Mouse (Mus musculus): Measurements from ENCODE around the gene Ephb2.

Gene Ephb2

DNA sequence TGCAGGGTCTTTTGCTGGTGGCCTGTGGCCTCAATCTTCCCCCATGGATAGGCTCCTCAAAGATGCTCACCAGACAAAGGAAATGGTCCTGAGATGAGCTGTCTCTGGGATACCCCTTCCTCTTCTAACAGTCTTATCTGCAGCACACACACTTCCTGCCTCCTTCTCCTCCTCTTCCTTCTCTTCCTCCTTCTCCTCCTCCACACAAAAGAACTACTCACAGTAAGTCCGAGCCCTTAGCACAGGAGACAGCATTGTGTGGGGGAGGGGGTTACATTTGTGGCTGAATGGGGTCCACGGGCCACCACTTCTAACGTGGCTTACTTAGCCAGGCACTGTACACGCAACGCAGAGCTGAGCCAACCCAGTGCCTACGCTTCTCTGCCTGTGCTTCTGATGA is 182.8 kb downstream of the Ephb2 start:
- no peak for DNase-seq (ENCODE audit: low read depth, low spot score)

DNA sequence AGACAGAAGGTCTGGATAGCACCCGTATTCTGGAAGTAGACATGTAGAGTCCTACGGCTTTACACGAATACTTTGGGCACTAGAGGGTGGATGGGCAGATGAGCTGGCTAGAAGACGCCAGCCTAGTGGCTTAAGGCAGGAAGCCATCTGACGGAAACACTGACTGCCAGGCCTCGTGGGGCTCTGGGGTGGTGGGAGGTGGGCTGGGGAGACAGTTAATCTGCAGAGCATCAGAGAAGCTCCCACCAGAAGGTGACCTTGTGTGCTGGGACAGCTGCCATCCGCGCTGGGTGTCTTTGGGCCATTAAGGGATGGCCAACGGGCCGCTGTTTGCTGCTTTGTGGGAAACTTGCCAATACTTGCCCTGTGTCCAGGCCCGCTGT is 183.3 kb downstream of the Ephb2 start:
- DNase-seq (ENCODE audit: low read depth, low spot score) = no peak

DNA sequence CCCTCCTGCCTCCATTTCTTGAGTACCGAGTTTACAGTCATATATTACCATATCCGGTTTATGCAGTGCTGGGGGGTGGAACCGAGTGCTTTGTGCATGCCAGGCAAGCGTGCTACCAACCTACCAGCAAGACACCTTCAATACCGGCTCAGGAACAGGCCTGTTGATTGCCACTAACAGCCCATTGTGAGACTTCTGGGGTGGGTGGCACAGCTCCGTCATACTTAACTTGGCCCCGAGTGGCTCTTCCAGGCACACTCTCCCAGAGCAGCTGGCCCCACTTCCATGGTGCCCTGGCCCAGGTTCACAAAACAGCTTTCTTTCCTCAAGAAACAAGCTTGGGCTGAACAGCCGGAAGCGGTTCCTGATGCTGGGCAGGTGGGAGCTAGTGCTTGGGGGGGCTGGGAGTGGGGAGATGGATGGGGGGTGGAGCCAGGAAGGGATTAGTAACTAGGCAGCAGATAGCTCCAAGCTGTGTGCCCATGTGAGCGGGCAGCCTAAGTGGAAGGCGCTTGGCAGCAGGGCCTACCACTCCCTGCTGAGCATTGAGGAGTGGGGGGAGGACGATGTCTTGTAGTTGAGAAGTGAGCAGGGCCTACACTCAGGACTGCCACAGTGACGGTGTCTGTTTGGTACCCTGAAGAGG is 183.8 kb downstream of the Ephb2 start:
- DNase-seq (ENCODE audit: low read depth, low spot score) = no peak

DNA sequence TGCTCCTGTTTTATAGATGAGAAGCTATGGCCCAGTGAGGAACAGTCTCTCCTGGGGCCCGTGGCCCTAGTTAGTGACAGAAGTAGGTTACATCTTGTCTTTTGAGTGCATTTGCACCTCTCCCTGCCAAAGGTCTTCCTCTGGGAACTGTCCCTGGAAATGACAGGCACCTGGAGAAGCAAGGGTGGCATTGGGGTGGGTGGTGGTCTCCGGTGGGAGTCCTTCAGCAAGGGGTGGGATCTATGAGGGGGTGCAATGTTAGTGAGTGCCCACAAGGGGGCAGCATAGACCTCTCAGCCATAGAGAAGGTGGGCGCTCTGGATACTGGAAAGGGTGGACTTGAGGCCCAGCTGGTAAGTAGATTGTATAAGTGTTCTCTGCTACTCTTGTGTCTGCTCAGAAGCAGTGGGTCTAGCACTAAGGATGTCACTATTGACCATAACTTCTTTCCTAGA is 184.4 kb downstream of the Ephb2 start:
- peak; percentile 27 for DNase-seq (ENCODE audit: low read depth, low spot score)

DNA sequence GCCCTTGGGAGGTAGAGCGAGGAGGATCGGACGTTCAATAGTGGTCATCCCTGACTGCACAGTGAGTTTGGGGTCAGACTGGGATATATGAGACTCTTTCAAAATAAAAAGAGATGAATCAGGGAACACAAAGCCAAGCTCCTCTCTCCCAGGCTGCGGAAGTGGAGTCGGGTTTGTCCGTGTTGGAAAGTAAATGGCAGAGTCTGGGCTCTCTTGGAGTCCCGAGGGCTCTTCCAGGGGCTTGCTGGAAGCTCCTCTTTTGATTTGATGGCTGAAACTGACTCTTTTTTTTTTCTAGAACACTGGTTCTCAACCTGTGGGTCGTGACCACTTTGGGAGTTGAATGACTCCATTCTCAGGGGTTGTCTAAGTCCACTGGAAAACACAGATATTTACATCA is 185.5 kb downstream of the Ephb2 start:
- no peak for DNase-seq (ENCODE audit: low read depth, low spot score)

DNA sequence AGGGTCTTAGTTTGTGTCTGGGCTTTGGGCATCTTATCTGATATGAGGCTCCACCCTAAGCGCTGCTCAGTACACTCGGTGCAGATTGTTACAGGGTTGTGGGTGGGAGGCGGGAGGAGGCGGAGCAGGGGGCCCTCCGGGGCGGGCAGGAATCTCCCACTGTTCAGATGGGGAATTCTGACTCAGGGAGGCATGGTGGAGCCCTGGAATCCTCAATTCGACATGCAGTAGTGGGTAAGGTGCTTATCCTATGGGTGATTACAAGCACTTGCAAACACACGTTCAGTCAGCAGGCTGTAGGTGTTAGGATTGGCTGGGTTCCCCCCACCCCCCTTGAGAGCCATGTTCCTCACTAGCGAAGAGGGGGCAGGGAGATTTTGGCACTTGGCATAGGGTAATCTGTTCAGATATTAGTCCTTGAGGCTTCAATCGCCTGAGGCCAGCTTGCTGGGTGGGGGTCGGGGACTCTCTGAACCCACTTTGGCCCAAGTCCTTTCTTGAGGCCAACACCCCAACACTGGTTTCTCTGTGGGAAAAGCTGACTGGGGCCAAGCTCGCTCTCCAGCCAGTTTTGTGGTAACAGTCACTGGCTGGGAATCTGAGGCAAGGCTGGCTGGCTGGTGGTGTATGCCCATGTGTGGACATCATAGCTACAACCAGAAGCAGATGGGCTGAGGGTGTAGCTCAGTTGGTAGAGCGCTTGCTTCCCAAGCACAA is 186.2 kb downstream of the Ephb2 start:
- no peak for DNase-seq (ENCODE audit: low read depth, low spot score)

DNA sequence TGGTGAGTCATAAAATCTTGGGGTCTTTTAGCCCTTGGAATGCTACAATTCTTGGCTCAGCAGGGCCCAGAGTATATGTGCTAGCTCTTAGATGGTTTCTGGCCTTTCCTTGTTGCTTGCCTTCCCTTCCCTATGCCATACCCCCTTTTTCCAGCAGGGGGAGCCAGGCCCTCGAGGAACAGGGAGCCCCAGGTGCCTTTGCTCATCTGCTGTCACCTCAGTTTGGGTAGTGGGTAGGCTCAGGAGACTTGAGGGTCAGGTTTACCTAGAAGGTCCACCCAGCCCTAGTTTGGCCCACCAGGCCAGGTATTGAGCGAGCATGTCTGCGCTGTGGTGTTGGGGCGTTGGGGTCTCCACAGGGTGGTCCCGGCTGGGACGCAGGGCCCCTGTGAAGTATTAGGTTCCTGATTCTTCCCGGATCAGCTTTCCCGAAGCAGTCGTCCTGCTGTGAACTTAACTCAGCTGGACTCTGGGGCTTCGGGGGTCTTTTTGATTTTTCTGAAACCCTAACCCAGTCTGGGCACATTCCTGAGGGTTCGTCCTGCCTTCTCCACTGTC is 186.8 kb downstream of the Ephb2 start:
- DNase-seq (ENCODE audit: low read depth, low spot score) = peak; percentile 64

DNA sequence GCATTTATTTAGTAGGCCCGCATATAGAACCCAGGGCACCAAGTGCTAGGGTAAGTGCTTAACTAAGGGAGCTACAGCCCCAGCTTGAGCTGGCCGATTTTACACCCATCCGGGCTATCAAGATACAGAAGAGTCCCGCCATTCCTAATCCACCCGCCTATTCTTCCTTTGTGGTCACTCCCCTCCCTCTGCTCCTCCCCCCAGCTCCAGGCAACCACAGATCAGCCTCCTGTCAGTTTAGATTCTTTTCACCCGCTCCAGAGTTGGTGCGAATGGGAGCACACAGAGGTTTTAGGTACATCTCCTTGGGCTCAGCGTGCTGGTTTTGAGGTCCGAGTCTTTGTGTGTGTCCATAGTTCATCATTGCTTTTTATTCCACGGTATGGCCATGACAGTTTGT is 196.9 kb downstream of the Ephb2 start:
- no peak for DNase-seq (ENCODE audit: low read depth, low spot score)

DNA sequence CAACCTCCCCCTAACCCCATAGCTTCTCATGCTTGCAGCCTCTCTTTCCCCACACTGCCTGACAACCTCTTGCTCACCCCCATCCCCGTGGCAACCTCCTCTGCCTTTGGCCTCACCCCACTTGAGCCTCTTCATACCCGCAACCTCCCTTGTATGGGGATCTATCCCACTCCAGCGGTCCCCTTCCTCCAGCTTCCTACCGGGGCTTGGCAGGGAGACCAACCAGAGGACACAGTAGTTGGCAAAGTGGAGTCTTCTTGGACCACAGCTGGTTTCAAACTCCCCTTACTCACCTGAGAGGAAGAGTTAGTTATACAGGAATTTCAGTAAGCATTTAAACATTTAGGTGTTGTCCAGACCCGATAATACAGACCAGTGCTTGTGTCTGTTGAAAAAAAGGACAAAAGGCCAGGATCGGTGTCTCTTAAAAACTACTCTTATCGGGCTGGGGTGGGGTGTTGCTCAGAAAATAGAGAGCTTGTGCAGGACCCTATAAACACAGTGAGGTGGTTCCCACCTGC is 197.5 kb downstream of the Ephb2 start:
- DNase-seq (ENCODE audit: low read depth, low spot score) = no peak

DNA sequence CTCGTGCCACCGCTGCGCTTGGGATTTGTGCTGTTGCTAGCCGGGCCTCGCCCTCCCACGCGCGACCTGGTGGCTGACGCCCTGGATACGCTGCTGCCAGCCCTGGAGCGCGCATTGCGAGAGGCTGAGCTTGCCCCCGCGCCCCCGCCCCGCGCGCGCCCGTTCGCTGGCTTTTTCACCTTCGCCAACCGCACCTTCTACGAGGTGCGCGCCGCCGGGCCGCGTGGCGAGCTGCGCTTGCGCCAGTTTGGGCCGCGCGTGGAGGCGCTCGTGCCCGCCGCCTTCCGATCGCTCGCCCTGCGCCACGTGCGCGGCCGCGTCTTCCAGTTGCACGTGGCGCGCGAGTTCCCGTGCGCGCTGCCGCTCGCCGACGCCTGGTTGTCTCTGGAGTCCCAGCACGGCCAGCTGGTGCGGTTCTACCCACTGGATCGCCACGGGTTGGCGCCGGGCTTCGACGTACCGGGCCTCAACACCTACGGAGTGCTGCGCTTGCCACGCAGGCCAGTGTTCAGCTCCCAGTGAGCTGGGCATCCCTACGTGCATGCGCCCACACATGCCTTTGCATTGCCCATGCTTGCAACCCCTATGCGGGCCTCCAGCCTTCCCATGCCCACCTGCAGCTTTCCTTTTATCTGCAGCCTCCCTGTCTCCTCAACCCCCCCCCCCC is 198.1 kb downstream of the Ephb2 start:
- DNase-seq (ENCODE audit: low read depth, low spot score) = peak; percentile 46

DNA sequence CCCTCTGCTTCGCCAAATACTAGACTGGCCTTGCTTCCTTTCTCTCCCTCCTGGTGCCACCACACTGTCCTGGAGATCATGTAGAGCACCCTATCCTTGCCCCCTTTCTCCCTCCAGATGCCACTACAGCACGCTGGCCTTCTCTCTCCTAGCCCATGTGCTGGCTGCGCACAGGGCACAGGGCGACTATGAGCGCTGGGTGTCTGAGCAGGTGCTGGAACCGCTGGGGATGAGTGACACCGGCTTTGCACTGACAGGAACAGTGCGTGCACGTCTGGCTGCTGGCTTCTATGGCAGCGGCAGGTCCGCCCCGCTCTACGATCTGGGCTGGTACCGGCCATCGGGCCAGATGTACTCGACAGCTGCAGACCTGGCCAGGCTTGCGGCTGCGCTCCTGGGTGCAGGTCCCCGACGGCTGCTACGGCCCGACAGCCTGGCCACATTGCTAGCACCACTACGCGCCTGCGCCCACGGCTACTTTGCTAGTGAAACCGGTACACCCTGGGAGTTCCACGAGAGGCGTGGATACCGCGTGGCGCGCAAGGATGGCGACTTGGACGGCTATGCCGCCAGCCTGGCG is 198.7 kb downstream of the Ephb2 start:
- DNase-seq (ENCODE audit: low read depth, low spot score) = no peak

DNA sequence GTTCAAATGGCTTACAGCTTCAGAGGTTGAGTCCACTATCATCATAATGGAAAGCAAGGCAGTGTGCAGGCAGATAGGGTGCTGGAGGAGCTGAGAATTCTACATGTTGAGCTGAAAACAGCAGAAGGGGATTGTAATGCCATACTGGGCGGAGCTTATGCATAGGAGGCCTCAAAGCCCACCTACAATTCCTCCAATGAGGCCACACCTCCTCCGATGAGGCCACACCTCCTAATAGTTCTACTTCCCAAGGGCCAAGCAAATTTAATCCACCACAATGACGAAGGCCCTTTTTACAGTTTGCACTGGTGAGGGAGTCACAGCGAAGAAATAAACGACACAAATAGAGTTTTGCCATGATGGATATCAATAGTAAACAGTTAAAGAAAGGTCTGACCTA is 199.3 kb downstream of the Ephb2 start:
- no peak for DNase-seq (ENCODE audit: low read depth, low spot score)

DNA sequence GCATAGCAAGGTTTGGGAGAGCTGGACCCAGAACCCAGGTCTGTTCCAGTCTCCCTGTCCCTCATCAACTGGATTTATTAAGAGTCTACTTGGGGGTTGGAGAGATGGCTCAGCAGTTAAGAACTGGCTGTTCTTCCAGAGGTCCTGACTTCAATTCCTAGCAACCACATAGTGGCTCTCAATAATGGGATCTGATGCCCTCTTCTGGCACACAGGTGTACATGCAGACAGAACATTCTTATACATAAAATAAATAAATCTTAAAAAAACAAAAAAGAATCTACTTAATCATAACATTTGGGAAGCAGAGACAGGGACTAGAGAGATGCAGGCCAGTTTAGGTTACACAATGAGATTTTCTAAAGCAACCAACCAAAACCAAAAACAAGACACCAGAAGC is 199.8 kb downstream of the Ephb2 start:
- no peak for DNase-seq (ENCODE audit: low read depth, low spot score)

DNA sequence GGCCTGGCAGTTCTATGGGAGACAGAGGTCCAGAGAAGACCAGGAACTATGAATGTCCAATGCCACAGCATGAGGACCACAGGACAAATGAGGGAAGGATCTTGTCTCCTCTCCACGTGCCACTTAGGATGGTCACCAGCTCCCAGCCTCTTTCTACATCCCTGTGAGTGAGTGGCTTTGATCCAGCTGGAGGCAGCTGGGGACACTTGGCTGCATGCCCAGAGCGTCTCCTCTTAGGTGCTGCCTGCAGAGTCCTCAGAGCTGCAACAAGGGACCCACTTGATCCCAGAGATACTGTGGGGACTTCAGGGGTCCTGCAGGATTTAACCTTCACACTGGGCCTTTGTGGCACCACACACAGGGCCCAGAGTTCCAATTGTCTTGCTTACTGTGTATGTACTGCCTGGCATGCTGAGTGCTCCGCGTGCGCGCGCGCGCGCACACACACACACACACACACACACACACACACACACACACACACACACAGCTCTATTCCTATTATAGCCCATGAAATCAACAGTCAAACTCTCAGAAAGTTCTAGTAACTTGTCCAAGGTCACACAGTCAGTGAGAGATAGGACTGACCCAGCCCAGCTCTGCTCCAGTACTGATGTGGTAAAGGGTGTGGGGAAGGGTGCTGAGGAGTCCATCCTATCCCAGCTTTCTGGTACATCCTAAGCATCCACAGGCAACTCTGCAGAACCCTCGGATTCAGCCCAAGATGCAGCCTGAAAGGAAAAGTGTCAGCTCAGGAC is 204.4 kb downstream of the Ephb2 start:
- DNase-seq (ENCODE audit: low read depth, low spot score) = no peak

DNA sequence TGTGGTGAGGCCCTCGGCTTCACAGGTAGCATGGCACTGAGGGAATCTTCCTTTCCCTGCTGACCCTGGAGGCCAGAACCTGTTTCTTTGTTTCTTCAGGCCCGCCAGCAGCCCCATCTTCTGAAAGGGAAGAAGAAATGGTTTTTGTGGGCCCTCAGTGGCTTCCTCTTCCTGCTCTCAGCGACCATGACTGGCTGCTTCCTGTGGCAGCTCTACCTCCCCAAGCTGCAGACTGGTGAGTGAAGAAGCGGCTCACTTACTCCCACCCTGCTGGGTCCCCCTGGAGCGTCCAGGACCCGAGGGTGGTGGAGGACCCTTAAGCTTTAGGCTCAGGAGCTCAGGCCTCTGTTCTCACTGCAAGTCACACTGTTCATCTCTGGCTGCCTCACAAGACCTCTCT is 209.2 kb downstream of the Ephb2 start:
- DNase-seq (ENCODE audit: low read depth, low spot score) = peak; percentile 42

DNA sequence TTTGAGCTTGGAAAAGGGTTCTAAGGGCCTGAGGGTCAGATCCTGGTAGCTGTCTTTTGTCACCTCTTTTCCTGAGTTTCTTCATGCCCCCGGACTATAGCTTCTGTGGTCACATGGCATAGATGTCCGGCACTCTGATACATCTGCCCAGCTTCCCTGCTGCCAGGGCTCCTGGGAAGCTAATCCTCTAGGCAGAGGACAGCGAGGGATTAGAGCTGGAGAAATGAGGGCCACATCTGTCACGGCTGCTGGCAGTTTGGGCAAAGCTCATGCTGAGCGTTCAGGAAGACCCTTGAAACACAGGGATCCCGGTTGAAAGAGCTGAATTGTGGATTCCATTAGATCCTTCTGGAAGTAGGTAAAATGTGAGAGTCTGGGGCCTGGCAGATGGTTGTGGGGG is 213.4 kb downstream of the Ephb2 start, which contains the start of gene Lactbl1:
Lactbl1 (plus strand) TSS at position 234 of the 400 bp plus-strand sequence.
- no peak for DNase-seq (ENCODE audit: low read depth, low spot score)

DNA sequence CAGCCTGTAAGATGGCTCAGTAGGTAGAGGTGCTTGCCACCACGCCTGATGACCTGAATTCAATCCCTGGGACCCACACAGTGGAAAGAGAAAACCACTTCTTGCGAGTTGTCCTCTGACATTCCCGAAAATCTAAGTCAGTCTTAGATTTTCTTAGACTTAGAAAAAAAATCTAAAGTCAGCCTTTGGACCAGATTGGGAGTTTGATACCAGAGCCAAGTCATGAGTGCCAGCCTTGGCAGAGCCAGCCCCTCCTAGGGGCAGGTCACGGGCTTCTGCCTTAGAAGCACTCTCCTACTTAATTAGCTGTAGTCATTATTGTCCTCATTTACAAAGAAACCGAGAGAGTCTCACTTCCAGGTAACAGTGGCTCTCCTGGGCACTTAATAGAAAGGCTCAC is 213.8 kb downstream of the Ephb2 start:
- DNase-seq (ENCODE audit: low read depth, low spot score) = no peak

DNA sequence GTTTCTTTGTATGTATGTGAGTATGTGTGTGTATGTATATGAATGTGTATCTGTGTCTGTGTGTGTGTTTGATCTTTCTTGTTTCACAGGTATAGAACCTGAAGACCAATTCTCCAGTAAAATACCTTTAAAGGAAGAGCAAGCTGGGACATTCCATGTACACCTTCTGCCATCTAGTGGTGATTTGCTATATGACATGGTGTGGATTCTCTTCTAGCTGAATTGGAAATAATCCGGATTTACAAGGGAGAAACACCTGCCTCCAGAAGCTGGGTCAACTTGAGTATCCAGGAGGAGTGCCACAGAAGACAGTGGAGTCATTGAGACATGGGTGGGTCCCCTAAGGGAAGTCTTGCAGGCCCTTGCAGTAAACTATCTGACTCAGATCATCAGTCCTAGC is 214.5 kb downstream of the Ephb2 start:
- DNase-seq (ENCODE audit: low read depth, low spot score) = peak; percentile 61

DNA sequence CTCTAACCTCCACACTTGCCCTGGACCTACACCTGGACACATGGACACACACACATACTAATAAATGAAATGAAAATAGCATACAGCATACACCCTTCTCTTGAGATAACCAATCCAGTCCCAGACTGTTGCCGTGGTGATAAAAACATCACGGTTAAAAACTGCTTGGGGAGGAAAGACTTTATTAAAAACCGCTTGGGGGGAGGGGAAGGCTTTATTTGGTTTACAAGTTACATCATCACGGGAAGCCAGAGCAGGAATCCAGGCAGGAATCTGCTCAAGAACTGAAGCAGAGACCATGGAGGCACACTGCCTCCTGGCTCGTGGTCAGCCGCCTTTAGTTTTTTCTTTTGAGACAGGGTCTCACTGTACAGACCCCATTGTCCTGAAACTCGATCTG is 222.1 kb downstream of the Ephb2 start:
- DNase-seq (ENCODE audit: low read depth, low spot score) = no peak

DNA sequence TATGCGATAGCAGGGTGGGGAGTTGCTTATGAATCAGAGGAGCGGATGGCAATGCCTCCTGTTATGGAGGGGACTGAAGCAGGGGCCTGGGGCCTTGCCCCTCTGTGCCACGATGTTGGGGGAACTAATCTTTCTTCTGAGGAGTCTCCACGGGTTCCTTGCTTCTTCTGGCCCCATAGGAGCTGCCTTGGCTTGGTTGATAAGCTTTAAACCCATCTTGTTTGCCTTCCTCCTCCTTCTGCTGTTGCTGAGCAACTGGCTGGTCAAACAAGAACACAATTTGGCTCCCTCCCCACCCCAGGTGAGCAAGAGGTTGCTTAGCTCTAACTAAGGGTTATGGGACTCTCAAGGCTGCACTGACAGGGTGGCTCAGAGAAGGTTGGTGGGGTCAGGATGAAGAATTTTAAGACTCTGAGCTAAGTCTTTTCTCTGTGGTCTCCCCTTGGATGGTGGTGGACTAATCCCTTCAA is 225.4 kb downstream of the Ephb2 start, which contains the start of gene Tex46:
Tex46 (plus strand) TSS at position 51 of the 470 bp plus-strand sequence.
- DNase-seq (ENCODE audit: low read depth, low spot score) = no peak

All from CD4-positive helper T cell, adult 2 months (primary cell).